Mouse (Mus musculus): ENCODE data around the gene Msl2.

- TF ChIP-seq EP300 (IDR thresholded peaks at IDR 0.05), result no peak
- no peak for TF ChIP-seq CTCF (IDR thresholded peaks at IDR 0.05)
Observed at GRCm38 (mm10) chr9:101107386-101107785, 33.5 kb downstream of the Msl2 start.
